Mouse (Mus musculus): Measurements from ENCODE around the gene Gnmt.

GRCm38 (mm10) chr17:46678416-46678815, 50.6 kb downstream of the Gnmt start, which contains the start of gene Mea1:
- TF ChIP-seq CTCF (IDR thresholded peaks at IDR 0.05) (no peak), POLR2A (IDR thresholded peaks at IDR 0.05; ENCODE audit: insufficient read depth, low read depth, low read length) (no peak), EP300 (IDR thresholded peaks at IDR 0.05; ENCODE audit: insufficient read depth, low read depth, low read length) (no peak)
